Mouse (Mus musculus): Measurements from ENCODE around the gene Csf3. TPM values are rescaled to one million over a fixed set of nuclear protein-coding genes. Genes with fewer than 3 reads are reported as not detected.
"Not testable (repeated sequence)": the region's sequence is repeated elsewhere in the genome, so short reads cannot be mapped to it uniquely, and the experiment has no call there.

Csf3 gene
- polyA plus RNA-seq (2011; ENCODE audit: insufficient read depth, insufficient read length, low replicate concordance, missing spikeins): not detected in 2 replicates

DNA sequence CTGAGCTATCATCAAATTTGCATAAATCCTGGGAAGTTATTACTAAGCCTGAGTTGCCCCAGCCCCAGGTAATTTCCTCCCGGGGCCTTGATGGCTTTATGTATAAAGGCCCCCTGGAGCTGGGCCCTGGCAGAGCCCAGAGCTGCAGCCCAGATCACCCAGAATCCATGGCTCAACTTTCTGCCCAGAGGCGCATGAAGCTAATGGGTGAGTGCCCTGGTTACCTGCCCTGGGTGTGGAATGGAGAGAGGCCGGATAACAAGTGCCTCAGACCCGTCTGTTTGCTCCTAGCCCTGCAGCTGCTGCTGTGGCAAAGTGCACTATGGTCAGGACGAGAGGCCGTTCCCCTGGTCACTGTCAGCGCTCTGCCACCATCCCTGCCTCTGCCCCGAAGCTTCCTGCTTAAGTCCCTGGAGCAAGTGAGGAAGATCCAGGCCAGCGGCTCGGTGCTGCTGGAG lies at the start of gene Csf3:
Csf3 (plus strand) TSS at position 51 of the 458 bp plus-strand sequence.
- no peak within 1 kb of the TSS for H3K27ac ChIP-seq (ENCODE audit: control insufficient read depth, insufficient read depth, low read depth, low read length, poor library complexity)
- 78% methylated on average over 10 of the region's 10 CpGs for WGBS
- TF ChIP-seq POLR2A (IDR thresholded peaks at IDR 0.05; ENCODE audit: borderline replicate concordance, control insufficient read depth, low read depth, low read length) (no peak), CTCF (IDR thresholded peaks at IDR 0.05; ENCODE audit: control insufficient read depth, insufficient read depth, low read length) (no peak)

DNA sequence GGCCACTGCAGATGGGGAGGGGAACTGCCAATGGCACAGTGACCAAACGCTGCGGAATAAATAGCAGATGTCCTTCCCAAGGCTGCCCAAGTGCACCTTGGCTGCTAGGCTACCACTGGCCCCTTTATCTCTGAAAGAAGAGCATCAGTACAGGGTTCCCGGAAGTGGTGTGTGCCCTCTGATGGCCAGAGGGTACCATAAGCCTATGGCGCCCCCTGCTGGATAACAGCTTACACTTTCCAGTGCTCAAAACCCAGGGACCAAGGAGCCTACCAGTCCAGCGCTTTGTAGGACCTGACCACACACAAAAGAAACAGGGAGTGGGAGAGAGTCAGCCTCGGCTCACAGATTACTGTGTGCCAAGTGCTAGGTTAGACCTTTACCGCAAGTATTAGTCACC lies 46.0 kb upstream of the Csf3 start:
- not testable (repeated sequence) for H3K4me1 ChIP-seq (ENCODE audit: control insufficient read depth, insufficient read depth, low read length); H3K27ac ChIP-seq (ENCODE audit: control insufficient read depth, insufficient read depth, low read depth, low read length, poor library complexity); H3K4me3 ChIP-seq (replicated peaks; ENCODE audit: control insufficient read depth, low read depth, low read length)
- WGBS: 7% methylated on average over 7 of the region's 7 CpGs
- peak; percentile 72 for TF ChIP-seq CTCF (IDR thresholded peaks at IDR 0.05; ENCODE audit: control insufficient read depth, insufficient read depth, low read length)

More for the DNA sequence above, at the start of gene Csf3:
- no peaks in the 10 kb centered on the region for H3K4me1 ChIP-seq (ENCODE audit: control insufficient read depth, insufficient read depth, low read length)
- no peak within 1 kb of the TSS for H3K4me3 ChIP-seq (replicated peaks; ENCODE audit: control insufficient read depth, low read depth, low read length)

GRCm38 (mm10) chr11:98660517-98660916 lies 40.5 kb upstream of the Csf3 start:
- TF ChIP-seq CTCF (IDR thresholded peaks at IDR 0.05; ENCODE audit: control insufficient read depth, insufficient read depth, low read length) (peak; percentile 46), POLR2A (IDR thresholded peaks at IDR 0.05; ENCODE audit: borderline replicate concordance, control insufficient read depth, low read depth, low read length) (no peak)
- H3K27ac ChIP-seq (ENCODE audit: control insufficient read depth, insufficient read depth, low read depth, low read length, poor library complexity): no peak overlapping the region
- WGBS: under 1% methylated on average over 6 of the region's 6 CpGs
- H3K4me1 ChIP-seq (ENCODE audit: control insufficient read depth, insufficient read depth, low read length): no peaks in the 10 kb centered on the region; the same call in 1 of the 2 replicates
- H3K4me3 ChIP-seq (replicated peaks; ENCODE audit: control insufficient read depth, low read depth, low read length): no peak overlapping the region

GRCm38 (mm10) chr11:98664091-98664490 lies 37.0 kb upstream of the Csf3 start, which contains the start of gene Gsdma:
TSS of gene Gsdma (plus strand) at chr11:98664351.
- H3K27ac ChIP-seq (ENCODE audit: control insufficient read depth, insufficient read depth, low read depth, low read length, poor library complexity): no peak within 1 kb of the TSS
- H3K4me1 ChIP-seq (ENCODE audit: control insufficient read depth, insufficient read depth, low read length): no peaks in the 10 kb centered on the region; the same call in 1 of the 2 replicates
- H3K4me3 ChIP-seq (replicated peaks; ENCODE audit: control insufficient read depth, low read depth, low read length): no peak within 1 kb of the TSS
- no peak for TF ChIP-seq POLR2A (IDR thresholded peaks at IDR 0.05; ENCODE audit: borderline replicate concordance, control insufficient read depth, low read depth, low read length)
- no peak for TF ChIP-seq CTCF (IDR thresholded peaks at IDR 0.05; ENCODE audit: control insufficient read depth, insufficient read depth, low read length)
- WGBS: 46% methylated on average over 4 of the region's 4 CpGs

DNA sequence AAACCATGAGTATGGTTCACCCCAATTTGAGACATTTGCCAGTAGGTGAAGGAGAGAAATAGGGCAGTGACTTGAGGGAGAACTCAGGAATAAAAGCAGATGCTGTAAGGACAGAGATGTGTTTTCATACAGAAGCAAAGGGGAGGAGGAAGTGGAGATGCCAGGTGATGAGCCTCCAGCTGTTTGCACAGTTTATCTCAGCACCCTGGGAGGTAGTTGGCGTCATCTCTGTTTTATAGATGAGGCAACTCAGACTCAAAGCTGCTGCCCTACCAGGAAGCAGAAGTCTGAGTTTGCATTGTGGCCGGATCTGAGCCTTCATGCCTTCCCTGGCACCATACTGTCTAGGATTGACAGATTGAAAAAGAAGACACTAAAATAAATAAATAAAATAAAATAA lies 32.1 kb upstream of the Csf3 start:
- H3K4me3 ChIP-seq (replicated peaks; ENCODE audit: control insufficient read depth, low read depth, low read length): no peak overlapping the region
- 22% methylated on average over 2 of the region's 2 CpGs for WGBS
- no peaks in the 10 kb centered on the region for H3K4me1 ChIP-seq (ENCODE audit: control insufficient read depth, insufficient read depth, low read length)
- no peak for TF ChIP-seq POLR2A (IDR thresholded peaks at IDR 0.05; ENCODE audit: borderline replicate concordance, control insufficient read depth, low read depth, low read length)
- TF ChIP-seq CTCF (IDR thresholded peaks at IDR 0.05; ENCODE audit: control insufficient read depth, insufficient read depth, low read length): no peak
- no peak overlapping the region for H3K27ac ChIP-seq (ENCODE audit: control insufficient read depth, insufficient read depth, low read depth, low read length, poor library complexity)

DNA sequence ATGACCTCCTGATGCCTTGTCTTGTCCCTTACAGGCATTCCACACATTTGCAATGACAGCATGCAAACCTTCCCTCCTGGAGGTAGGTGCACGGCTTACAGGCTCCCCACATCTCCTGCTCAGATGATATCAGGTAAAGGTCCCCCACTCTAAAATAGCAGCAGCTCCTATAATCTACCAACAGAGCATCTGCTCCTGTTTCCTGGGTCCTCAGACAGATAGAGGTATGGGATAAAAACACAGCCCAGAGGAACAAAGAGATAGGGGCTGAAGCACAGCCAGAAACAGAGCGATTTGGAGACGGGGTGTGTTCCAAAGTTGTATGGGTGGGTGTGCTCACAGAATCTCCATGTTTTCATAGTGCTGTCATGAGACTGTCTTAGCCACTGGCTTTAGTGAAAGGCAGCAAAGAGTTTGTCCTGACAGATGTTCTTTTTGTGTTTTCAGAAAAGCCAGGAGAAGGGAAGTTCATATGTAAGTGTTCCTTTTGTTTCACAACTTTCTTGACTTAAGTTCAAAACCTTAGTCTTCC lies 29.7 kb upstream of the Csf3 start:
- TF ChIP-seq CTCF (IDR thresholded peaks at IDR 0.05; ENCODE audit: control insufficient read depth, insufficient read depth, low read length) (no peak), POLR2A (IDR thresholded peaks at IDR 0.05; ENCODE audit: borderline replicate concordance, control insufficient read depth, low read depth, low read length) (no peak)
- Histone ChIP-seq H3K4me1 (ENCODE audit: control insufficient read depth, insufficient read depth, low read length) (no peaks in the 10 kb centered on the region), H3K27ac (ENCODE audit: control insufficient read depth, insufficient read depth, low read depth, low read length, poor library complexity) (no peak overlapping the region), H3K4me3 (replicated peaks; ENCODE audit: control insufficient read depth, low read depth, low read length) (no peak overlapping the region)
- WGBS: 47% methylated on average over 3 of the region's 3 CpGs

- H3K4me1 ChIP-seq (ENCODE audit: control insufficient read depth, insufficient read depth, low read length): no peaks in the 10 kb centered on the region
- no peak overlapping the region for H3K4me3 ChIP-seq (replicated peaks; ENCODE audit: control insufficient read depth, low read depth, low read length)
- 14% methylated on average over 5 of the region's 5 CpGs for WGBS
- no peak overlapping the region for H3K27ac ChIP-seq (ENCODE audit: control insufficient read depth, insufficient read depth, low read depth, low read length, poor library complexity)
- TF ChIP-seq CTCF (IDR thresholded peaks at IDR 0.05; ENCODE audit: control insufficient read depth, insufficient read depth, low read length) (no peak), POLR2A (IDR thresholded peaks at IDR 0.05; ENCODE audit: borderline replicate concordance, control insufficient read depth, low read depth, low read length) (no peak)
Measured at GRCm38 (mm10) chr11:98671857-98672256, 29.2 kb upstream of the Csf3 start.

DNA sequence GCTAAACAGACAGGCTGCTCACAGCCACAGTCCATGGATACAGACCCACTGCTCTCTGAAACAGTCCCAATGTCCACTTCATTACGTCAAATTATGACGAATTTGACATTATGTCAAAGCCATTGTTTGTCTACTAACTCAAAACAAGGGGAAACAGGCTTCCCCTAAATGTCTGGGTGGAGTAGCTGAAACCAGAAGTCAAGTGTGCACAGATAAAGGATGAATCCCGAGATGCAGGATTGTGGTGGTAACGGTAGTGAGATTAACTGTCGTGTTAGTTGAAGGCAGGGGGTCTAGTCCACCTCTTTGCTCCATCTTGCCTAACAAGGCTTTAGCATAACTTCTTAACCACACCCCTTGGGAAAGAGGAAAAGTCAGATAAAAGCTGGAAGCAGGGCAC lies 28.6 kb upstream of the Csf3 start:
- Histone ChIP-seq H3K4me3 (replicated peaks; ENCODE audit: control insufficient read depth, low read depth, low read length) (no peak overlapping the region), H3K27ac (ENCODE audit: control insufficient read depth, insufficient read depth, low read depth, low read length, poor library complexity) (no peak overlapping the region), H3K4me1 (ENCODE audit: control insufficient read depth, insufficient read depth, low read length) (no peaks in the 10 kb centered on the region)
- TF ChIP-seq CTCF (IDR thresholded peaks at IDR 0.05; ENCODE audit: control insufficient read depth, insufficient read depth, low read length) (no peak), POLR2A (IDR thresholded peaks at IDR 0.05; ENCODE audit: borderline replicate concordance, control insufficient read depth, low read depth, low read length) (no peak)
- 40% methylated on average over 5 of the region's 5 CpGs for WGBS

DNA sequence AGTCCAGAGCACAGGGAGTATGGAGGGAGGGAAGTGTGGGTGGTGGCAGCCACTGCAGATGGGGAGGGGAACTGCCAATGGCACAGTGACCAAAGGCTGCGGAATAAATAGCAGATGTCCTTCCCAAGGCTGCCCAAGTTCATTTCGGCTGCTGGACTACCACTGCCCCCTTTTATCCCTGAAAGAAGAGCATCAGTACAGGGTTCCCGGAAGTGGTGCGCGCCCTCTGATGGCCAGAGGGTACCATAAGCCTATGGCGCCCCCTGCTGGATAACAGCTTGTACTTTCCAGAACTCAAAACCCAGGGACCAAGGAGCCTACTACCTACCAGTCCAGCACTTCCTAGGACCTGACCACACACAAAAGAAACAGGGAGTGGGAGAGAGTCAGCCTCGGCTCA lies 27.9 kb upstream of the Csf3 start:
- WGBS: 7% methylated on average over 7 of the region's 7 CpGs
- H3K27ac ChIP-seq (ENCODE audit: control insufficient read depth, insufficient read depth, low read depth, low read length, poor library complexity); H3K4me1 ChIP-seq (ENCODE audit: control insufficient read depth, insufficient read depth, low read length); H3K4me3 ChIP-seq (replicated peaks; ENCODE audit: control insufficient read depth, low read depth, low read length): not testable (repeated sequence)
- peak; percentile 34 for TF ChIP-seq CTCF (IDR thresholded peaks at IDR 0.05; ENCODE audit: control insufficient read depth, insufficient read depth, low read length)
